Mouse (Mus musculus): ENCODE measurements around the gene Acox1.

The Acox1 gene

GRCm38 (mm10) chr11:116127986-116128385 is 70.9 kb downstream of the Acox1 start:
- no peak for DNase-seq

- DNase-seq = no peak
Measured at GRCm38 (mm10) chr11:116127156-116127980, 71.5 kb downstream of the Acox1 start, which contains the start of gene Trim47. Gene Trim47, minus strand, starts transcription at chr11:116127210.

- DNase-seq = no peak
Measured at GRCm38 (mm10) chr11:116126261-116126660, 72.6 kb downstream of the Acox1 start.

All from thymus, postnatal 14 days (tissue).